Mouse (Mus musculus) lung, adult 2 months (tissue): ENCODE results near the gene Lgr5.

ENCODE experiments used
- CTCF ChIP-seq: fragments of 200-500 bp; IDR thresholded peaks from 2 replicates; pipeline ENCODE4 v1.5.1; 2011; ENCODE audit warnings: mild to moderate bottlenecking, low read length, control low read depth; ENCODE audit not compliant: insufficient read depth
- POLR2A ChIP-seq: fragments of 200-500 bp; IDR thresholded peaks from 2 replicates; pipeline ENCODE4 v1.6.1; 2011; ENCODE audit warnings: low read depth, mild to moderate bottlenecking, control low read depth, low read length, borderline replicate concordance; ENCODE audit errors: extremely low read depth

GRCm38 (mm10) chr10:115563961-115564360 lies 23.6 kb downstream of the Lgr5 start:
- no peak for TF ChIP-seq CTCF
- TF ChIP-seq POLR2A, result no peak
